Mouse (Mus musculus): ENCODE data around the gene Fitm1. TPM values are rescaled to one million over a fixed set of nuclear protein-coding genes. Genes with fewer than 3 reads are reported as not detected.

Fitm1 gene
- polyA plus RNA-seq, 1 experiment from 2014 or later, result 0.18 TPM

GRCm38 (mm10) chr14:55561860-55562259, 13.6 kb upstream of the Fitm1 start:
- Histone ChIP-seq H3K36me3 (ENCODE audit: control insufficient read depth, insufficient read depth, low read length) (peaks cover 15% of the 10 kb centered on the region; the same call in 1 of the 2 replicates), H3K9ac (ENCODE audit: low read depth, low read length) (no peak overlapping the region), H3K27me3 (replicated peaks; ENCODE audit: control insufficient read depth, insufficient read depth, low read length) (no peaks in the 10 kb centered on the region), H3K9me3 (ENCODE audit: control insufficient read depth, low read length) (no peaks in the 10 kb centered on the region), H3K4me2 (ENCODE audit: low read depth, low read length) (no peak overlapping the region), H3K4me1 (ENCODE audit: control insufficient read depth, insufficient read depth, low read length) (peaks cover 11% of the 10 kb centered on the region), H3K4me3 (ENCODE audit: low read length) (no peak overlapping the region), H3K27ac (ENCODE audit: low read length) (no peak overlapping the region)
- ATAC-seq, result no peak
- 80% methylated on average over 10 of the region's 10 CpGs for WGBS

DNA sequence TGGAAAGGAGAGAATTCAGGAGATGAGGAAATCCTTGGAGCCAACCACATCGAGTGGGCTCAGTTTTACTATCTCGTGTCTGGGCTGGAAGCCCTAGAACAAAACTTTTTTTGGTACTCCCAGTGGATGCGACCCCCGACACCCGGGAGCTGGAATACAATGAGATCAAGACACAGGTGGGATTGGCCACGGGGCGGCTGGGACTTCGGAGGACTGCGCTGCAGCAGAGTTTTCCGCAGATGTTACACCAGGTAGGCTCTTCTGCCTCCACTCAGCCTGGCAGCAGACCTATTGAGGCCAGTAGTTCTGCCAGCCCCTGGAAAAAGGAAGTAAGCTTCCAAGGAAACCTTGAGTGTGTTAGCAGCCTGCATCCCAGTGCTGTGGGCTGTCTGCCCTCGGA, 12.2 kb upstream of the Fitm1 start:
- no peak for ATAC-seq
- WGBS, result 93% methylated on average over 11 of the region's 11 CpGs
- peaks cover 15% of the 10 kb centered on the region; the same call in 1 of the 2 replicates for H3K36me3 ChIP-seq (ENCODE audit: control insufficient read depth, insufficient read depth, low read length)
- H3K9me3 ChIP-seq (ENCODE audit: control insufficient read depth, low read length), result no peaks in the 10 kb centered on the region
- H3K27ac ChIP-seq (ENCODE audit: low read length), result no peak overlapping the region
- peaks cover 11% of the 10 kb centered on the region for H3K4me1 ChIP-seq (ENCODE audit: control insufficient read depth, insufficient read depth, low read length)
- H3K4me3 ChIP-seq (ENCODE audit: low read length), result no peak overlapping the region
- H3K9ac ChIP-seq (ENCODE audit: low read depth, low read length), result no peak overlapping the region
- no peaks in the 10 kb centered on the region for H3K27me3 ChIP-seq (replicated peaks; ENCODE audit: control insufficient read depth, insufficient read depth, low read length)
- H3K4me2 ChIP-seq (ENCODE audit: low read depth, low read length), result no peak overlapping the region

- Histone ChIP-seq H3K9me3 (ENCODE audit: control insufficient read depth, low read length) (no peaks in the 10 kb centered on the region), H3K27me3 (replicated peaks; ENCODE audit: control insufficient read depth, insufficient read depth, low read length) (no peaks in the 10 kb centered on the region), H3K4me2 (ENCODE audit: low read depth, low read length) (no peak overlapping the region), H3K27ac (ENCODE audit: low read length) (no peak overlapping the region), H3K4me1 (ENCODE audit: control insufficient read depth, insufficient read depth, low read length) (peaks cover 11% of the 10 kb centered on the region), H3K9ac (ENCODE audit: low read depth, low read length) (no peak overlapping the region), H3K36me3 (ENCODE audit: control insufficient read depth, insufficient read depth, low read length) (peaks cover 21% of the 10 kb centered on the region), H3K4me3 (ENCODE audit: low read length) (no peak overlapping the region)
- 63% methylated on average over 3 of the region's 3 CpGs for WGBS
- no peak for ATAC-seq
Measured at GRCm38 (mm10) chr14:55565748-55566147, 9.7 kb upstream of the Fitm1 start.

DNA sequence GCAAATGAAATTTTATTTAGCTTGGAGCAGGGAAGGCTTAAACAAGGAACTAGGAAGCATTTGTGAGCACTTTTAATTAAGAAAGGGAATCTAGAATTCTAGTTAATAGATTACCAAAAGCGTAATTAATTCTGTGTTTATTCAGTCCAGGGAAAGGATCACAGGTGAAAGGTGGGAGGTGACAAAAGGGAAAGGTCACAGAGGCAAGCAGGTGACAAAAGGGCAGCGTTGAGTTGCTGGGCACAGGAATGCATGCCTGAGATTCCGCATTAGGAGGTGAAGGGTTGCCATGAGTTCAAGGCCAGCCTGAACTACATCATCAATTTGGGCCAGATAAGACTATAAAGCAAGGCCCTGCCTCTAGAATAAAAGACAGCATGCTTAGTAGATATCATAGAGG, 7.9 kb upstream of the Fitm1 start:
- Histone ChIP-seq H3K4me3 (ENCODE audit: low read length) (no peak overlapping the region), H3K4me1 (ENCODE audit: control insufficient read depth, insufficient read depth, low read length) (no peaks in the 10 kb centered on the region), H3K9me3 (ENCODE audit: control insufficient read depth, low read length) (no peaks in the 10 kb centered on the region), H3K36me3 (ENCODE audit: control insufficient read depth, insufficient read depth, low read length) (peaks cover 21% of the 10 kb centered on the region), H3K27me3 (replicated peaks; ENCODE audit: control insufficient read depth, insufficient read depth, low read length) (no peaks in the 10 kb centered on the region), H3K4me2 (ENCODE audit: low read depth, low read length) (no peak overlapping the region), H3K27ac (ENCODE audit: low read length) (no peak overlapping the region), H3K9ac (ENCODE audit: low read depth, low read length) (no peak overlapping the region)
- 83% methylated on average over 3 of the region's 3 CpGs for WGBS
- no peak for ATAC-seq

DNA sequence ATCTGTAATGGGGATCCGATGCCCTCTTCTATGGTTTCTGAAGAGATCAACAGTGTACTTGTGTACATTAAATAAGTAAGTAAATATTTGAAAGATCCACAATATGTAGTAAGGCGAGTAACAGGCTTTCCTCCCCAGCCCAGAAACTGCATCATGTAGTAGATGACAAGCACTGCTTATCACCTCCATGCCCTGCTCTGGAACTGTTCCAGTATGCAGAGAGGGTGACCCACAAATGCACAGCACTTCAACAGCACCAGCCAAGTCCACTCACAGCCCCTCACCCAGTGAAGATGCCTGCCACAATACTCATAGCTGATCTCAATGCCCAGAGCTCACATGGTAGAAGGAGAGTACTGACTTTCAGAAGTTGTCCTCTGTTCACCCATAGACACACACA, 4.8 kb upstream of the Fitm1 start:
- ATAC-seq, result no peak
- H3K9ac ChIP-seq (ENCODE audit: low read depth, low read length), result no peak overlapping the region
- H3K4me1 ChIP-seq (ENCODE audit: control insufficient read depth, insufficient read depth, low read length), result 0 out of 2 replicates have a peak, but pooled peaks cover 3% of the 10 kb centered on the region
- peaks cover 12% of the 10 kb centered on the region for H3K36me3 ChIP-seq (ENCODE audit: control insufficient read depth, insufficient read depth, low read length)
- H3K27ac ChIP-seq (ENCODE audit: low read length), result no peak overlapping the region
- WGBS, result 80% methylated on average over 2 of the region's 2 CpGs
- H3K4me2 ChIP-seq (ENCODE audit: low read depth, low read length), result no peak overlapping the region
- H3K9me3 ChIP-seq (ENCODE audit: control insufficient read depth, low read length), result no peaks in the 10 kb centered on the region
- no peak overlapping the region for H3K4me3 ChIP-seq (ENCODE audit: low read length)
- H3K27me3 ChIP-seq (replicated peaks; ENCODE audit: control insufficient read depth, insufficient read depth, low read length), result no peaks in the 10 kb centered on the region

DNA sequence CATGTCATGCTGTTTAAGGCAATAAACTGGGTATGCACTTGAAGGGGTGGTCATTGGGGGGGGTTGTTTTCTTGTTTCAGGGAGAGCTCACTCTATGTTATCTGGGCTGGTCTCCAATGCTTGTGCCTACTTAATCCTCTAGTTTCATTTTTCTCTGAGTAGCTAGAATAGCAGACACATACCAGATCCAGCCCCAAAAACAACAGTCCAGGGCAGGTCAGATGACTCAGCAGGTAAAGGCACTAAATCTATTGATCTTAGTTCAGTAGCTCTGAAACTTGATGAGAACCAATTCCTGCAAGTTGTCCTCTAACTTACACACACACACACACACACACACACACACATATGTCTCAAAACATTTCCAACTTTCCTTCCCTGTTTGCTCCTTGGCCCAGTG, 3.7 kb upstream of the Fitm1 start:
- H3K4me3 ChIP-seq (ENCODE audit: low read length), result no peak overlapping the region
- H3K27ac ChIP-seq (ENCODE audit: low read length), result no peak overlapping the region
- no peak overlapping the region for H3K9ac ChIP-seq (ENCODE audit: low read depth, low read length)
- no peak overlapping the region for H3K4me2 ChIP-seq (ENCODE audit: low read depth, low read length)
- no peak for ATAC-seq
- H3K36me3 ChIP-seq (ENCODE audit: control insufficient read depth, insufficient read depth, low read length), result peaks cover 7% of the 10 kb centered on the region; the same call in 1 of the 2 replicates
- H3K4me1 ChIP-seq (ENCODE audit: control insufficient read depth, insufficient read depth, low read length), result 0 out of 2 replicates have a peak, but pooled peaks cover 3% of the 10 kb centered on the region
- H3K9me3 ChIP-seq (ENCODE audit: control insufficient read depth, low read length), result no peaks in the 10 kb centered on the region
- H3K27me3 ChIP-seq (replicated peaks; ENCODE audit: control insufficient read depth, insufficient read depth, low read length), result no peaks in the 10 kb centered on the region

DNA sequence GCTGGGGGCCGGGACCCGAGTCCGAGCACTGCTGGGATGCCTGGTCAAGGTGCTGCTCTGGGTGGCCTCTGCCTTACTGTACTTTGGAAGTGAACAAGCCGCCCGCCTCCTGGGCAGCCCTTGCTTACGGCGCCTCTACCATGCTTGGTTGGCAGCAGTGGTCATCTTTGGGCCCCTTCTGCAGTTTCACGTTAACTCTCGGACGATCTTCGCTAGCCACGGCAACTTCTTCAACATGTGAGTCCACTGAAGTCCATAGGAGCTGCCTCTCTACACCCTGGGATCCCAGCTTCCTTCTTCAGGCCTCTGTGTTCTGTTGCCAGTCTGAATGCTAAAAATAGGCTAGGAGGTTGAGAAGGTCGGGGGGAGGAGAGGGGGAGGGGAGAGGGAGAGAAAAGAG, 294 bp downstream of the Fitm1 start:
- Histone ChIP-seq H3K4me1 (ENCODE audit: control insufficient read depth, insufficient read depth, low read length) (peaks cover 15% of the 10 kb centered on the region), H3K27ac (ENCODE audit: low read length) (no peak overlapping the region), H3K9ac (ENCODE audit: low read depth, low read length) (no peak overlapping the region), H3K4me2 (ENCODE audit: low read depth, low read length) (no peak overlapping the region), H3K9me3 (ENCODE audit: control insufficient read depth, low read length) (no peaks in the 10 kb centered on the region), H3K36me3 (ENCODE audit: control insufficient read depth, insufficient read depth, low read length) (peaks cover 8% of the 10 kb centered on the region), H3K4me3 (ENCODE audit: low read length) (no peak overlapping the region), H3K27me3 (replicated peaks; ENCODE audit: control insufficient read depth, insufficient read depth, low read length) (no peaks in the 10 kb centered on the region)
- 73% methylated on average over 13 of the region's 13 CpGs for WGBS
- no peak for ATAC-seq

DNA sequence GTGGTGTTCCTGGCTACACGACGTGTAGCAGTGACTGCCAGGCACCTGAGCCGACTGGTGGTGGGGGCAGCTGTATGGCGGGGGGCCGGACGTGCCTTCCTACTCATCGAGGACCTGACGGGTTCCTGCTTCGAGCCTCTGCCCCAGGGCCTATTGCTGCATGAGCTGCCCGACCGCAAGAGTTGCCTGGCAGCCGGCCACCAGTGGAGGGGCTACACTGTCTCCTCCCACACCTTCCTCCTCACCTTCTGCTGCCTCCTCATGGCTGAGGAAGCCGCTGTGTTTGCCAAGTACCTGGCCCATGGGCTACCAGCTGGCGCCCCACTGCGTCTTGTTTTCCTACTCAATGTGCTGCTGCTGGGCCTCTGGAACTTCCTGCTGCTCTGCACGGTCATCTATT, 959 bp downstream of the Fitm1 start:
- ATAC-seq, result no peak
- peaks cover 15% of the 10 kb centered on the region for H3K4me1 ChIP-seq (ENCODE audit: control insufficient read depth, insufficient read depth, low read length)
- 81% methylated on average over 16 of the region's 16 CpGs for WGBS
- peaks cover 13% of the 10 kb centered on the region for H3K36me3 ChIP-seq (ENCODE audit: control insufficient read depth, insufficient read depth, low read length)
- no peaks in the 10 kb centered on the region for H3K27me3 ChIP-seq (replicated peaks; ENCODE audit: control insufficient read depth, insufficient read depth, low read length)
- H3K9me3 ChIP-seq (ENCODE audit: control insufficient read depth, low read length), result no peaks in the 10 kb centered on the region
- no peak overlapping the region for H3K27ac ChIP-seq (ENCODE audit: low read length)
- no peak overlapping the region for H3K4me3 ChIP-seq (ENCODE audit: low read length)
- no peak overlapping the region for H3K4me2 ChIP-seq (ENCODE audit: low read depth, low read length)
- no peak overlapping the region for H3K9ac ChIP-seq (ENCODE audit: low read depth, low read length)

DNA sequence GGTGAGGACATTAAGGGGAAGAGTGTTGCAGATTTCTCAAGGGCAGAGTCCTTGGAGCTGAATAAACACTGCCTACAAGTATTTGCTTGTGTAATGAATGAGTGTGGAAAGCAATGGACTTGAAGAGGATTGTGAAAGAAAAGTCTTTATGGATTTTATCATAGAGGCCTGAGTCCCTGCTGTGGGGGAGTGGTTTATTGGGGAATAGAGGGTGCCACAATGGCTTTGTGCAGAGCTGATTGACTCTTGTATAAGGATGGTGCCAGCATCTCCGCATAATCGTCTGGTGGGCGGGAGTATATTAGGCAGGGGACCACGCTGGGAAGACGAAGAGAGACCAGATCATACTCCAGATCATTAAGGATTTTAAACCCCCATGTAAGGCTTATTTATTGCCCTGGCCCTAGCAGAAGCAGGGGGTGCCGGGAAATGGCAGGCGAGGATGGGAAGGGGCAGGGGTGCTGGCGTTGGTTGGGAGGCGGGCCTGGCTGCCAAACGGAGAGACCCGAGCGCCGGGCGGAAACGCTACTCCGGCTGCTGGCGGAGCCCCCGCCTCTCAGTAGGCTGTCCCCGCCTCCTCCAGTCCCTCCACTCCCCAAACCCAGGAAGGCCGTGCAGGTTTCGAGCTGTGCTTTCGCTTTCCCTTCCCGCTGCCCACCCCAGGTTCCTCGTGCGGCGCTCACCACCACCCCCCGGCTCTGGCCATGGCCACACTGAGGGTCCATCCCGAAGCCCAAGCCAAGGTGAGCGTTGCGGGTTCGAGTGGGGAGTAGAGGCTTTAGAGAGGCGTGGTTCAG, 2.7 kb downstream of the Fitm1 start, which contains the start of gene Psme1:
Gene Psme1 (plus strand): TSS at position 253 of the 797 bp plus-strand sequence.
- Histone ChIP-seq H3K36me3 (ENCODE audit: control insufficient read depth, insufficient read depth, low read length) (peaks cover 13% of the 10 kb centered on the region), H3K27me3 (replicated peaks; ENCODE audit: control insufficient read depth, insufficient read depth, low read length) (no peaks in the 10 kb centered on the region), H3K27ac (ENCODE audit: low read length) (peak within 1 kb of the TSS; percentile 89), H3K4me3 (ENCODE audit: low read length) (peak within 1 kb of the TSS; percentile 92), H3K9ac (ENCODE audit: low read depth, low read length) (peak within 1 kb of the TSS; percentile 96), H3K4me1 (ENCODE audit: control insufficient read depth, insufficient read depth, low read length) (peaks cover 15% of the 10 kb centered on the region), H3K9me3 (ENCODE audit: control insufficient read depth, low read length) (no peaks in the 10 kb centered on the region), H3K4me2 (ENCODE audit: low read depth, low read length) (peak within 1 kb of the TSS; percentile 81)
- under 1% methylated on average over 32 of the region's 32 CpGs for WGBS
- ATAC-seq, result peak; percentile 94

Data from intestine, embryonic 16.5 days (tissue).